Mouse (Mus musculus) testis, adult 2 months (tissue): Measurements from ENCODE around the gene Tnpo1. TPM values are rescaled to one million over a fixed set of nuclear protein-coding genes. Genes with fewer than 3 reads are reported as not detected.
"Not testable (repeated sequence)": the region's sequence is repeated elsewhere in the genome, so short reads cannot be mapped to it uniquely, and the experiment has no call there.

Experiments
- H3K27ac ChIP-seq: fragments of 200-500 bp; 2 replicates; pipeline ENCODE4 v1.5.1; 2012; ENCODE audit warnings: low read depth, low read length; ENCODE audit not compliant: control insufficient read depth, insufficient read depth
- H3K27me3 ChIP-seq: fragments of 200-500 bp; 2 replicates; pipeline ENCODE4 v1.6.1; 2012; ENCODE audit warnings: mild to moderate bottlenecking, low read length, moderate library complexity; ENCODE audit not compliant: control insufficient read depth, insufficient read depth
- H3K36me3 ChIP-seq: fragments of 200-500 bp; 2 replicates; pipeline ENCODE4 v1.6.1; 2012; ENCODE audit warnings: mild to moderate bottlenecking, low read length; ENCODE audit not compliant: control insufficient read depth, insufficient read depth
- H3K4me1 ChIP-seq: fragments of 200-500 bp; 2 replicates; pipeline ENCODE4 v1.6.1; 2012; ENCODE audit warnings: low read length; ENCODE audit not compliant: control insufficient read depth, insufficient read depth
- H3K4me3 ChIP-seq: fragments of 200-500 bp; 2 replicates; pipeline ENCODE4 v1.5.1; 2012; ENCODE audit warnings: low read depth, mild to moderate bottlenecking, low read length, moderate library complexity, mixed read lengths; ENCODE audit not compliant: control insufficient read depth
- CTCF ChIP-seq: fragments of 200-500 bp; IDR thresholded peaks from 2 replicates; pipeline ENCODE4 v1.5.1; 2012; ENCODE audit warnings: low read depth, mild to moderate bottlenecking, inconsistent platforms, low read length, moderate library complexity; ENCODE audit not compliant: control insufficient read depth, insufficient read depth, insufficient replicate concordance
- POLR2A ChIP-seq: fragments of 200-500 bp; IDR thresholded peaks from 2 replicates; pipeline ENCODE4 v1.6.1; 2012; ENCODE audit warnings: low read depth, mild to moderate bottlenecking, inconsistent platforms, low read length, moderate library complexity; ENCODE audit not compliant: control insufficient read depth
- polyA plus RNA-seq: library from polyadenylated mRNA; depleted of rRNA; stranded (reverse); fragments of >200 nt; gene quantifications from 2 replicates; pipeline ENCODE4 v1.2.3, GENCODE M21; 2012

The Tnpo1 gene
- polyA plus RNA-seq, 1 experiment = 60.9 TPM

DNA sequence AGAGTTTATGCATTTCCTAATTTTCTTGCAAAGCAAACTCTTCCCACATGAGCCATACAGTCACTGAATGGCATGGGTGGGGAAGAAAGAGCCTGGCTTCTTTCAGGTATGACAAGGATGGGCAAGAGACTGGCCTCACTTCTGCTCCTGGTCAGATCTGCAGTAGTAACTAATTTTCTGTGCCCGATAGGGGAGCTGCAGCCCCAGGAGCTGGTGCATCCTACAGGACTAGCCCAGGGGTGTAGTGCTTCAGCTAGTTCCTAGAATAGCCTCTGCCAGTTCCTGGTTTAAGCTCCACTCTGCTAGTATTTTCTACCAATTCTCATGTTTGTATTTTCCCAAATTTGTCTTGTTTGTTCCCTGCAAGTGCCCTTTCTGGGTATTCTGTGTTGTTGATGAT lies 92.0 kb downstream of the Tnpo1 start:
- Histone ChIP-seq H3K27me3 (no peaks in the 10 kb centered on the region), H3K27ac (no peak overlapping the region), H3K4me1 (no peaks in the 10 kb centered on the region), H3K36me3 (no peaks in the 10 kb centered on the region), H3K4me3 (no peak overlapping the region)
- TF ChIP-seq CTCF = no peak
- TF ChIP-seq POLR2A = no peak

DNA sequence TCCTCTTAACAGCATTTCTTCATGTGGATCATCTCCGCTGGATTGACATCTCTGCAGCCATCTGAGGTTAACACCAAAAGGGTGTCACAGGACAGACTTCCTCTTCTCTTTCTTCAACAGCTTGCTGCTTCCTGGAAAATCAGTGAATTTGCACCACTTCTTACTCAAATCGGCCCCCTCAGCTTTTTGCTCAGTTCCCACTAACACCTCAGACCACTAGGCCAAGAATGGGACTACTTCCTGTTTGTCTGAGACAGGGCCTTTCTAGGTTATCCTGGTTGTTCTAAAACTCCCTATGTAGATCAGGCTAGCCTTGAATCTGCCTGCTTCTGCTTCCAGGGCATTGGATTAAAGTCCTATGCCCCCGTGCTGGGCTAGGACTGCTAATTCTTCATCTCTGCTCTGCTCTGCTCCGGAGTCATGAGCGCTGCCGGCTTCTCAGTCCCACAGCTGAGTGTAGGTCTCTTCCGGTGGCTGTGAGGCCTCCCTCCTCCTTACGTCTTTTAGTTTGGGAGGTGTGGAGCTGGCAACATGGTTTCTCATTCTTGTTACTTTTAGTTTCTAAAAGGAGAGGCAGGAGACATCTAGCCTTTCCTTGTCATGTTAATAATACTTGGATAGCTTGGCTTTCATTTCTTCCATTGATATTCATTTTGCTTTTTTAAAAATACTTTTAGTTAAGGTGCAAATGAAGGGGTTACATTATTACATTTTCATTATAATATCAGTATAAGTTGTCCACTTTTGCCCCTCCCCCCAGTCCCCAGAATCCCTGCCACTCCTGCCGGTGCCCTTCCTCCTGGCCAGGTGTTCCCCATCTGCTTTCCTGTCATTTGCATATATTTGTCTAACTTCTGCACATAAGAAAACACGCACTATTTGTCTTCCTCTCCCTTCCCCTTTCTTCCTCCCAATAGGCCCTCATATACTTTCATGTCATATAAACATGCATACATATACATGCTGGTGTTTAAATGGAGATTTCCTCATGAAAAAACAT lies 93.4 kb downstream of the Tnpo1 start:
- no peaks in the 10 kb centered on the region for H3K4me1 ChIP-seq
- no peak overlapping the region for H3K4me3 ChIP-seq
- no peak for TF ChIP-seq CTCF
- TF ChIP-seq POLR2A = no peak
- no peaks in the 10 kb centered on the region for H3K36me3 ChIP-seq
- H3K27me3 ChIP-seq = no peaks in the 10 kb centered on the region
- no peak overlapping the region for H3K27ac ChIP-seq

DNA sequence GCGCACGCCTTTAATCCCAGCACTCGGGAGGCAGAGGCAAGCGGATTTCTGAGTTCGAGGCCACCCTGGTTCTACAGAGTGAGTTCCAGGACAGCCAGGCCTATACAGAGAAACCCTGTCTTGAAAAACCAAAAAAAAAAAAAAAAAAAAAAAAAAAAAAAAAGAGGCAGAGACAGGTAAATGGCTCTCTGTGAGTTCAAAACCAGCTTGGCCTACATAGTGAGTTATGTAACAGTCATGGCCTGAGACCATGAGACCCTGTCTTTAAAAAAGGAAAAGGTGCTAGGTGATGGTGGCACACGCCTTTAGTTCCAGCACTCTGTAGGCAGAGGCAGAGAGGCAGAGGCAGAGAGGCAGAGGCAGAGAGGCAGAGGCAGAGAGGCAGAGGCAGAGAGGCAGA lies 97.2 kb downstream of the Tnpo1 start:
- not testable (repeated sequence) for H3K27ac ChIP-seq, H3K4me1 ChIP-seq, H3K36me3 ChIP-seq, H3K27me3 ChIP-seq, H3K4me3 ChIP-seq

- H3K27me3 ChIP-seq = no peaks in the 10 kb centered on the region
- H3K27ac ChIP-seq = no peak overlapping the region
- TF ChIP-seq POLR2A = no peak
- TF ChIP-seq CTCF = no peak
- no peaks in the 10 kb centered on the region for H3K4me1 ChIP-seq
- H3K36me3 ChIP-seq = no peaks in the 10 kb centered on the region
- H3K4me3 ChIP-seq = no peak overlapping the region
Measured at GRCm38 (mm10) chr13:98825574-98825973, 100.6 kb downstream of the Tnpo1 start.

- Histone ChIP-seq H3K27me3 (no peaks in the 10 kb centered on the region), H3K36me3 (no peaks in the 10 kb centered on the region), H3K4me1 (0 out of 2 replicates have a peak, but pooled peaks cover 3% of the 10 kb centered on the region), H3K27ac (no peak overlapping the region), H3K4me3 (no peak overlapping the region)
- TF ChIP-seq CTCF = no peak
- no peak for TF ChIP-seq POLR2A
Measured at GRCm38 (mm10) chr13:98819094-98819493, 107.1 kb downstream of the Tnpo1 start.

DNA sequence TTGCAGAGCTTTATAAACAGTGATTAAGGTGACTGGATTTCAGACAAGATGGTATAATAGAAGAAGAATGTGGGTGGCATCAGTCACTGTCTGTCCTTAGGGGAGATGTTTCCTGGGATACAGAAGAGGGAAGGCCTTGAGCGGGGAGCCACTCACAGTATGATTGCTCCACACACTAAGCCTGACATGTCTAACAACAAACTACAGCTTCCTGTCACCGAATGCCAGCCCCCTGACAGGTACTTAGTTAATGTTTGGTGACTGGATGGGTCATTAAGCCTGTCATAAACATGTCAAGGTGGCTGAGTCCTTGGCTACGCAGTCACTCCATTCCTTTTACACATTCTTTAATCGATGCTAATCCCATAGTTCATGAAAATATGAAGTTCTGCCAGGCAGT lies 108.0 kb downstream of the Tnpo1 start:
- TF ChIP-seq CTCF (no peak), POLR2A (no peak)
- Histone ChIP-seq H3K4me3 (no peak overlapping the region), H3K27me3 (no peaks in the 10 kb centered on the region), H3K4me1 (0 out of 2 replicates have a peak, but pooled peaks cover 3% of the 10 kb centered on the region), H3K36me3 (no peaks in the 10 kb centered on the region), H3K27ac (no peak overlapping the region)

- Histone ChIP-seq H3K4me3 (no peak overlapping the region), H3K4me1 (0 out of 2 replicates have a peak, but pooled peaks cover 3% of the 10 kb centered on the region), H3K27ac (no peak overlapping the region), H3K36me3 (no peaks in the 10 kb centered on the region), H3K27me3 (no peaks in the 10 kb centered on the region)
- TF ChIP-seq POLR2A (no peak), CTCF (no peak)
Measured at GRCm38 (mm10) chr13:98817766-98818165, 108.4 kb downstream of the Tnpo1 start.

DNA sequence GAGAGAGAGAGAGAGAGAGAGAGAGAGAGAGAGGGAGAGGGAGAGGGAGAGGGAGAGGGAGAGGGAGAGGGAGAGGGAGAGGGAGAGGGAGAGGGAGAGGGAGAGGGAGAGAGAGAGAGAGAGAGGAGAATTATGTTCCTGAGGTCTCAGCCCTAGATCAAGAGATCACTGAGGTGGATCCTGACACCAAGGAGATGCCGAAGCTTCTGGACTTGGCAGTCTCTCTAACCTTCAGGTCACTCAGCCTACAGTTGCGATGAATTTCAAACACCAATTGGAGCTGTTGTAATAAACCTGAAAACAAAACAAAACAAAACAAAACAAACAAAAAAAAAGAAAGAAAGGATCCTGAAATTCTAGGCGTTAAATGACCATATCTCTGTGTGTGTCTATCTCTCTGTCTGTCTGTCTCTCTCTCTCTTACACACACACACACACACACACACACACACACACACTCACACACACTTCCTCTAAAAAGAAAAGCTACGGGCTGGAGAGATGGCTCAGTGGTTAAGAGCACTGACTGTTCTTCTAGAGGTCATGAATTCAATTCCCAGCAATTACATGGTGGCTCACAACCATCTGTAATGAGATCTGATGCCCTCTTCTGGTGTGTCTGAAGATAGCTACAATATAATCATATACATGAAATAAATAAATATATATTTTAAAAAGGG lies 109.1 kb downstream of the Tnpo1 start:
- not testable (repeated sequence) for H3K36me3 ChIP-seq, H3K27ac ChIP-seq, H3K4me3 ChIP-seq, H3K4me1 ChIP-seq, H3K27me3 ChIP-seq
